Mouse (Mus musculus) liver, embryonic 14.5 days (tissue): Measurements from ENCODE around the gene Cpsf7. TPM values are rescaled to one million over a fixed set of nuclear protein-coding genes. Genes with fewer than 3 reads are reported as not detected.
"Not testable (repeated sequence)": the region's sequence is repeated elsewhere in the genome, so short reads cannot be mapped to it uniquely, and the experiment has no call there.

Source experiments
- ATAC-seq: fragments of 200-750 bp; cut with Nextera tagmentation; 2 replicates; pipeline ENCODE4 v1.8.0; 2017; ENCODE audit warnings: moderate number of reproducible peaks, mild to moderate bottlenecking, moderate library complexity; ENCODE audit not compliant: insufficient read depth
- DNase-seq, 3 experiments: peaks; one replicate each; pipeline ENCODE4 v3.0.0-alpha.2; 2012 to 2013; ENCODE audit warnings: low read depth in 3 of 3, low spot score in 3 of 3
- H3K27ac ChIP-seq: fragments of 300-500 bp; sonication (generic); 2 replicates; pipeline ENCODE4 v1.5.1; 2014; ENCODE audit warnings: moderate library complexity, mild to moderate bottlenecking, control low read depth, inconsistent platforms
- H3K27me3 ChIP-seq: fragments of 300-500 bp; sonication (generic); 2 replicates; pipeline ENCODE4 v1.6.1; 2014; ENCODE audit warnings: mild to moderate bottlenecking, low read length, moderate library complexity; ENCODE audit not compliant: control insufficient read depth, insufficient read depth
- H3K36me3 ChIP-seq: fragments of 300-500 bp; sonication (generic); replicated peaks from 2 replicates; pipeline ENCODE4 v1.6.1; 2014; ENCODE audit warnings: low read depth; ENCODE audit not compliant: control insufficient read depth, insufficient read depth
- H3K4me1 ChIP-seq, 2 experiments: fragments of 200-500 bp in 1 of 2; fragments of 300-500 bp in 1 of 2; sonication (generic) in 1 of 2; replicated peaks; 2 replicates each; pipeline ENCODE4 v1.6.1; 2012 to 2014; ENCODE audit warnings: antibody characterized with exemption in 1 of 2, inconsistent platforms in 1 of 2, low read length in 1 of 2; ENCODE audit not compliant: control insufficient read depth in 2 of 2, insufficient read depth in 2 of 2
- H3K4me2 ChIP-seq: fragments of 300-500 bp; sonication (generic); 2 replicates; pipeline ENCODE4 v1.6.1; 2014; ENCODE audit warnings: low read depth, mild to moderate bottlenecking, control low read depth, moderate library complexity
- H3K4me3 ChIP-seq, 2 experiments: fragments of 200-500 bp in 1 of 2; fragments of 300-500 bp in 1 of 2; sonication (generic) in 1 of 2; 2 replicates each; pipeline ENCODE4 v1.5.1; 2012 to 2014; ENCODE audit warnings: low read depth in 2 of 2, low read length in 2 of 2, mild to moderate bottlenecking in 2 of 2, control low read depth in 1 of 2, inconsistent platforms in 1 of 2, moderate library complexity in 1 of 2; ENCODE audit not compliant: insufficient read depth in 1 of 2
- H3K9ac ChIP-seq: fragments of 300-500 bp; sonication (generic); replicated peaks from 2 replicates; pipeline ENCODE4 v1.6.1; 2014; ENCODE audit warnings: mild to moderate bottlenecking, control low read depth, moderate library complexity
- H3K9me3 ChIP-seq: fragments of 300-500 bp; sonication (generic); 2 replicates; pipeline ENCODE4 v1.6.1; 2016; ENCODE audit warnings: low read length, mixed read lengths; ENCODE audit not compliant: control insufficient read depth
- CTCF ChIP-seq: IDR thresholded peaks from 2 replicates; pipeline ENCODE4 v1.5.1; 2016; ENCODE audit warnings: antibody characterized with exemption, low read depth, control low read depth
- EP300 ChIP-seq: IDR thresholded peaks from 2 replicates; pipeline ENCODE4 v1.6.1; 2016; ENCODE audit warnings: antibody characterized with exemption, low read depth
- WGBS: fragments of 180-500 bp; shearing (Covaris S2); extraction: QIAGEN DNeasy Blood & Tissue Kit; methylation state at CpG from one replicate; pipeline ENCODE4 v1.1.7; 2014; ENCODE audit not compliant: insufficient replicate concordance; 5-methylcytosine and 5-hydroxymethylcytosine counted together
- polyA plus RNA-seq, 2 experiments: library from polyadenylated mRNA; depleted of rRNA in 1 of 2; stranded (reverse) in 1 of 2; unstranded in 1 of 2; fragments of >200 nt; fragmentation: Nextera tagmentation in 1 of 2; extraction: Ambion mirVana in 1 of 2; gene quantifications; 2 replicates each; pipeline versions ENCODE4 v1.2.1 to v1.2.3; 2012 to 2014

Cpsf7 gene
- polyA plus RNA-seq, 2 experiments, result 12.8 to 22.9 TPM

- not testable (repeated sequence) for H3K4me3 ChIP-seq, DNase-seq, H3K9ac ChIP-seq, H3K36me3 ChIP-seq, ATAC-seq, H3K4me2 ChIP-seq, H3K27ac ChIP-seq, H3K9me3 ChIP-seq, H3K27me3 ChIP-seq
- peak; percentile 34; the same call in 1 of the 2 replicates for TF ChIP-seq CTCF
- peaks cover 9 to 21% of the 10 kb centered on the region in 2 experiments for H3K4me1 ChIP-seq
- WGBS, result 58% methylated on average over 4 of the region's 4 CpGs
Observed at GRCm38 (mm10) chr19:10557837-10558375, 32.8 kb downstream of the Cpsf7 start.

GRCm38 (mm10) chr19:10560108-10560507 lies 35.0 kb downstream of the Cpsf7 start:
- 49% methylated on average over 5 of the region's 5 CpGs for WGBS
- Histone ChIP-seq H3K4me3 (no peak overlapping the region), H3K9me3 (no peaks in the 10 kb centered on the region), H3K27ac (no peak overlapping the region), H3K27me3 (no peaks in the 10 kb centered on the region), H3K36me3 (no peaks in the 10 kb centered on the region), H3K4me2 (no peak overlapping the region), H3K9ac (no peak overlapping the region), H3K4me1 (peaks cover 5 to 20% of the 10 kb centered on the region in 2 experiments)
- DNase-seq (no peak), ATAC-seq (no peak)
- TF ChIP-seq CTCF (peak; percentile 33; the same call in 1 of the 2 replicates), EP300 (no peak)

- Histone ChIP-seq H3K9me3 (no peaks in the 10 kb centered on the region), H3K4me3 (no peak overlapping the region), H3K9ac (no peak overlapping the region), H3K4me1 (peaks cover 0 to 18% of the 10 kb centered on the region in 2 experiments; a peak in 2 of 4 replicates), H3K27me3 (no peaks in the 10 kb centered on the region), H3K27ac (no peak overlapping the region), H3K4me2 (no peak overlapping the region), H3K36me3 (no peaks in the 10 kb centered on the region)
- WGBS, result 33% methylated on average over 6 of the region's 6 CpGs
- DNase-seq, result no peak
- TF ChIP-seq CTCF (no peak), EP300 (no peak)
- no peak for ATAC-seq
Observed at GRCm38 (mm10) chr19:10561558-10562314, 36.7 kb downstream of the Cpsf7 start.

GRCm38 (mm10) chr19:10562351-10562750 lies 37.3 kb downstream of the Cpsf7 start:
- 46% methylated on average over 5 of the region's 5 CpGs for WGBS
- Histone ChIP-seq H3K4me2 (no peak overlapping the region), H3K27me3 (no peaks in the 10 kb centered on the region), H3K36me3 (no peaks in the 10 kb centered on the region), H3K27ac (no peak overlapping the region), H3K9me3 (no peaks in the 10 kb centered on the region), H3K9ac (no peak overlapping the region), H3K4me3 (no peak overlapping the region), H3K4me1 (peaks cover 0 to 18% of the 10 kb centered on the region in 2 experiments; a peak in 2 of 4 replicates)
- TF ChIP-seq EP300, result no peak
- TF ChIP-seq CTCF, result no peak
- ATAC-seq, result no peak
- no peak for DNase-seq

GRCm38 (mm10) chr19:10564278-10564677 lies 39.2 kb downstream of the Cpsf7 start:
- Histone ChIP-seq H3K9ac (no peak overlapping the region), H3K4me2 (no peak overlapping the region), H3K4me1 (peaks cover 0 to 18% of the 10 kb centered on the region in 2 experiments; a peak in 2 of 4 replicates), H3K36me3 (no peaks in the 10 kb centered on the region), H3K9me3 (no peaks in the 10 kb centered on the region), H3K27me3 (no peaks in the 10 kb centered on the region), H3K4me3 (no peak overlapping the region), H3K27ac (no peak overlapping the region)
- 72% methylated on average over 6 of the region's 6 CpGs for whole genome bisulfite sequencing
- DNase-seq (no peak), ATAC-seq (no peak)
- no peak for TF ChIP-seq CTCF
